Mouse (Mus musculus): Measurements from ENCODE around the gene Prickle4. TPM values are rescaled to one million over a fixed set of nuclear protein-coding genes. Genes with fewer than 3 reads are reported as not detected.

The Prickle4 gene
- polyA plus RNA-seq, 1 experiment from 2014 or later, result 0.68 TPM

DNA sequence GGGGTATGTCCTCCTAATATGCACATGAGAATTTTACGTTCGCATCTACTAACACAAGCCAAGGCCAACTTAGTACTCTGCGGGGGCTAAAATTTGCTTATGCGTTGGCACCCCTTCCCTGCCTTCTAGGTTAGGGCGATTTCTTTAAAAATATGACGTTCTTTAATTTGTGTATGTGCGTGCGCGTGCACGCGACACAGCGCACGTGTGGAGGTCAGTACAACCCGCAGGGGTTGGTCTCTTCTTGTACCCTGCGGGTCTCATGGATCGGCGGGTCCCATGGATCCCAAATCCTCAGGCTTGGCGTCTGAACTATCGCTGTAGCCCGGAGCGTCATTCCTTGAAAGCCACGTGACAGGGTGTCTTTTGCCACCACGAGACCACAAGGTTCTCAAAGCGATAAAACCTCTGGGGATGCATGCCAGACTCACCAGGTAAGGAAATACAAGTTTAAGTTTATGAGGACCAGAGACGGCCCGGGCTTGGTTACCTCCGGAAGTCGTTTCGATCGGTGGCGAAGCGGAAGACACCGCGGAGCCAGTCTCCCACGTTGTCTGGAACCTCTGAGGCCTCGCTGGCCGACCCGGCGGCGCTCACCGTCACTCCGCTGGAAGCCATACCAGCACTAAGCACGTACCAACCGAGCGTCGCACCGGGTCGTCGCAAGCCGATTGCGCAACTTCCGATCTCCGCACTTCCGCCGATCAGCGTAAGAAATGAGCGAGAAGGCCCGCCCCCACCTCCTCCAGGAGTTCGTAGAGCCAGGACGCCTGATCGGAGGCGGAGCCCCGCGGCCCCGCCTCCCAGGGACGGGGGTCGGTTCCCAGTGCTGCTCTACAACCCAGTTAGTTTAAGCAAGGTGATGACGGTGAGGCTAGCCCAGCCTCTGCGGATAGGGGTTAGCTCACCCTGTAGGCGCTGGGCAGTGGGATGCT is 6.9 kb downstream of the Prickle4 start:
- Histone ChIP-seq H3K9ac (replicated peaks; ENCODE audit: low read depth, low read length) (peak overlapping the region; percentile 78), H3K9me3 (ENCODE audit: control insufficient read depth, low read length) (no peaks in the 10 kb centered on the region), H3K27ac (ENCODE audit: low read depth, low read length) (peak overlapping the region; percentile 87), H3K4me3 (ENCODE audit: low read depth, low read length) (peak overlapping the region; percentile 70), H3K4me2 (ENCODE audit: low read depth, low read length) (peak overlapping the region; percentile 90), H3K36me3 (ENCODE audit: control insufficient read depth, insufficient read depth, low read length) (peaks cover 3% of the 10 kb centered on the region; the same call in 1 of the 2 replicates), H3K4me1 (ENCODE audit: control insufficient read depth, insufficient read depth, low read length) (peaks cover 8% of the 10 kb centered on the region), H3K27me3 (ENCODE audit: control insufficient read depth, insufficient read depth, low read length) (no peaks in the 10 kb centered on the region)
- peak; percentile 91 for ATAC-seq (ENCODE audit: low read depth)
- WGBS, result 1% methylated on average over 70 of the region's 70 CpGs

DNA sequence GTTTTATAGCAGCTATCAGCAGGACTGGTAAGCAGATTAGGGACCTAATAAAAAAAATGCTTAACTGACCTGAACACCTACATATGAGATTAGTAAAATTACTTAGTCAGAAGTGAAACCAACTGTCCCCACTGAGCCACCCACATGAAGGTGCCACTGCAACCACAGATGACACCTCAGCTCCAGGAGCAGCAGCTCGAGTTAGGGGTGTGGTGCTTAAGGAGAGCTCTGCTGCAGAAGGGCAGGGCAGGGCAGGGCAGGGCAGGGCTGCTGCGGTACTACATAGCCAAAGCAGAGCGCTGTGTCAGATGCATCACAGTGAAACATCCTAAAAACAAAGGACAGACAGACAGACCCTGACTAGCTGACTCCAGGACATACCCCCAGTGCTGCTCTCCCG is 11.7 kb downstream of the Prickle4 start:
- H3K4me2 ChIP-seq (ENCODE audit: low read depth, low read length), result no peak overlapping the region
- WGBS, result 86% methylated on average over 4 of the region's 4 CpGs
- H3K9me3 ChIP-seq (ENCODE audit: control insufficient read depth, low read length), result no peaks in the 10 kb centered on the region
- H3K4me1 ChIP-seq (ENCODE audit: control insufficient read depth, insufficient read depth, low read length), result peaks cover 8% of the 10 kb centered on the region
- no peak overlapping the region for H3K4me3 ChIP-seq (ENCODE audit: low read depth, low read length)
- no peaks in the 10 kb centered on the region for H3K27me3 ChIP-seq (ENCODE audit: control insufficient read depth, insufficient read depth, low read length)
- ATAC-seq (ENCODE audit: low read depth), result no peak
- H3K9ac ChIP-seq (replicated peaks; ENCODE audit: low read depth, low read length), result no peak overlapping the region
- no peak overlapping the region for H3K27ac ChIP-seq (ENCODE audit: low read depth, low read length)
- peaks cover 27% of the 10 kb centered on the region for H3K36me3 ChIP-seq (ENCODE audit: control insufficient read depth, insufficient read depth, low read length)

GRCm38 (mm10) chr17:47678702-47679101 is 15.8 kb downstream of the Prickle4 start:
- Histone ChIP-seq H3K36me3 (ENCODE audit: control insufficient read depth, insufficient read depth, low read length) (peaks cover 27% of the 10 kb centered on the region), H3K27ac (ENCODE audit: low read depth, low read length) (no peak overlapping the region), H3K9me3 (ENCODE audit: control insufficient read depth, low read length) (no peaks in the 10 kb centered on the region), H3K4me3 (ENCODE audit: low read depth, low read length) (no peak overlapping the region), H3K4me1 (ENCODE audit: control insufficient read depth, insufficient read depth, low read length) (no peaks in the 10 kb centered on the region), H3K27me3 (ENCODE audit: control insufficient read depth, insufficient read depth, low read length) (no peaks in the 10 kb centered on the region), H3K9ac (replicated peaks; ENCODE audit: low read depth, low read length) (no peak overlapping the region), H3K4me2 (ENCODE audit: low read depth, low read length) (no peak overlapping the region)
- no peak for ATAC-seq (ENCODE audit: low read depth)
- WGBS, result 87% methylated on average over 5 of the region's 5 CpGs

- Histone ChIP-seq H3K27me3 (ENCODE audit: control insufficient read depth, insufficient read depth, low read length) (no peaks in the 10 kb centered on the region), H3K4me3 (ENCODE audit: low read depth, low read length) (no peak overlapping the region), H3K36me3 (ENCODE audit: control insufficient read depth, insufficient read depth, low read length) (peaks cover 27% of the 10 kb centered on the region), H3K9me3 (ENCODE audit: control insufficient read depth, low read length) (no peaks in the 10 kb centered on the region), H3K9ac (replicated peaks; ENCODE audit: low read depth, low read length) (no peak overlapping the region), H3K4me2 (ENCODE audit: low read depth, low read length) (no peak overlapping the region), H3K4me1 (ENCODE audit: control insufficient read depth, insufficient read depth, low read length) (no peaks in the 10 kb centered on the region; the same call in 1 of the 2 replicates), H3K27ac (ENCODE audit: low read depth, low read length) (no peak overlapping the region)
- no peak for ATAC-seq (ENCODE audit: low read depth)
- WGBS, result 90% methylated on average over 5 of the region's 5 CpGs
Observed at GRCm38 (mm10) chr17:47678238-47678637, 16.3 kb downstream of the Prickle4 start.

- no peak overlapping the region for H3K9ac ChIP-seq (replicated peaks; ENCODE audit: low read depth, low read length)
- WGBS, result 19% methylated on average over 9 of the region's 9 CpGs
- H3K4me3 ChIP-seq (ENCODE audit: low read depth, low read length), result no peak overlapping the region
- H3K27ac ChIP-seq (ENCODE audit: low read depth, low read length), result no peak overlapping the region
- H3K9me3 ChIP-seq (ENCODE audit: control insufficient read depth, low read length), result no peaks in the 10 kb centered on the region
- no peaks in the 10 kb centered on the region for H3K27me3 ChIP-seq (ENCODE audit: control insufficient read depth, insufficient read depth, low read length)
- peaks cover 13% of the 10 kb centered on the region for H3K4me1 ChIP-seq (ENCODE audit: control insufficient read depth, insufficient read depth, low read length)
- H3K4me2 ChIP-seq (ENCODE audit: low read depth, low read length), result no peak overlapping the region
- 0 out of 2 replicates have a peak, but pooled peaks have one; percentile 22 for ATAC-seq (ENCODE audit: low read depth)
- peaks cover 20% of the 10 kb centered on the region for H3K36me3 ChIP-seq (ENCODE audit: control insufficient read depth, insufficient read depth, low read length)
Observed at GRCm38 (mm10) chr17:47676581-47676980, 18.0 kb downstream of the Prickle4 start.

GRCm38 (mm10) chr17:47672311-47673111 is 22.0 kb downstream of the Prickle4 start:
- peak overlapping the region; percentile 44 for H3K9ac ChIP-seq (replicated peaks; ENCODE audit: low read depth, low read length)
- H3K27ac ChIP-seq (ENCODE audit: low read depth, low read length), result 0 out of 2 replicates have a peak overlapping the region, but pooled peaks have one; percentile 34
- ATAC-seq (ENCODE audit: low read depth), result peak; percentile 74
- H3K4me2 ChIP-seq (ENCODE audit: low read depth, low read length), result peak overlapping the region; percentile 71
- peaks cover 13% of the 10 kb centered on the region for H3K4me1 ChIP-seq (ENCODE audit: control insufficient read depth, insufficient read depth, low read length)
- H3K27me3 ChIP-seq (ENCODE audit: control insufficient read depth, insufficient read depth, low read length), result no peaks in the 10 kb centered on the region
- H3K4me3 ChIP-seq (ENCODE audit: low read depth, low read length), result peak overlapping the region; percentile 28
- H3K36me3 ChIP-seq (ENCODE audit: control insufficient read depth, insufficient read depth, low read length), result peaks cover 2% of the 10 kb centered on the region; the same call in 1 of the 2 replicates
- WGBS, result 5% methylated on average over 47 of the region's 68 CpGs
- no peaks in the 10 kb centered on the region for H3K9me3 ChIP-seq (ENCODE audit: control insufficient read depth, low read length)

DNA sequence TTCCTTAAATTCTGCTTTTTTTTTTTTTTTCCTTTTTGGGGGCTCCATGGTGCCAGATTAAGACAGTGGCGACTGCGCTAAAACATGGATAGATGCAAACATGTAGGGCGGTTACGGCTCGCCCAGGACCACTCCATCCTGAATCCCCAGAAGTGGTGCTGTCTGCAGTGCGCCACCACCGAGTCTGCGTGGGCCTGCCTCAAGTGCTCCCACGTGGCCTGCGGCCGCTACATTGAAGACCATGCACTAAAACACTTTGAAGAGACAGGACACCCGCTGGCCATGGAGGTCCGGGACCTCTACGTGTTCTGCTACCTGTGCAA is 22.6 kb downstream of the Prickle4 start:
- H3K4me1 ChIP-seq (ENCODE audit: control insufficient read depth, insufficient read depth, low read length), result peaks cover 13% of the 10 kb centered on the region
- peak overlapping the region; percentile 44 for H3K9ac ChIP-seq (replicated peaks; ENCODE audit: low read depth, low read length)
- H3K9me3 ChIP-seq (ENCODE audit: control insufficient read depth, low read length), result no peaks in the 10 kb centered on the region
- no peaks in the 10 kb centered on the region for H3K27me3 ChIP-seq (ENCODE audit: control insufficient read depth, insufficient read depth, low read length)
- H3K4me3 ChIP-seq (ENCODE audit: low read depth, low read length), result peak overlapping the region; percentile 28
- 0 out of 2 replicates have a peak overlapping the region, but pooled peaks have one; percentile 34 for H3K27ac ChIP-seq (ENCODE audit: low read depth, low read length)
- H3K4me2 ChIP-seq (ENCODE audit: low read depth, low read length), result peak overlapping the region; percentile 71
- peak; percentile 57; the same call in 1 of the 2 replicates for ATAC-seq (ENCODE audit: low read depth)
- WGBS, result 8% methylated on average over 14 of the region's 14 CpGs
- H3K36me3 ChIP-seq (ENCODE audit: control insufficient read depth, insufficient read depth, low read length), result peaks cover 2% of the 10 kb centered on the region

DNA sequence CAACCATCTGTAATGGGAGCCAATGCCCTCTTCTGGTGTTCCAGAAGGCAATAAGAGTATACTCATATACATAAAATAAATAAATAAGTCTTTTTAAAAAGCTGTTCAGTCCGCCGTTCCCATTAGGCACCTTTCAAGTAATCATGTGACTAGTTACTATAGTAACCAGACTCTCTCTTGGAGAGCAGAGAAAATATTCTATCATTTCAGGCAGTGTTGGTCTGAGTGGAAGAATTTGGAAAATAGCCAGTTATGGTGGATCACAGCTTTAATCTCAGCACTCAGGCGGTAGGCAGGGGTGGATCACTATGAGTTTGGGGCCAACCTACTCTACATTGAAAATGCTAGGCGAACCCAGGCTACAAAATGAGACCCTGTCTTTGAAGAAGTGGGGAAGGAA is 25.4 kb downstream of the Prickle4 start:
- Histone ChIP-seq H3K4me2 (ENCODE audit: low read depth, low read length) (no peak overlapping the region), H3K27me3 (ENCODE audit: control insufficient read depth, insufficient read depth, low read length) (no peaks in the 10 kb centered on the region), H3K36me3 (ENCODE audit: control insufficient read depth, insufficient read depth, low read length) (no peaks in the 10 kb centered on the region; the same call in 1 of the 2 replicates), H3K27ac (ENCODE audit: low read depth, low read length) (no peak overlapping the region), H3K9ac (replicated peaks; ENCODE audit: low read depth, low read length) (no peak overlapping the region), H3K9me3 (ENCODE audit: control insufficient read depth, low read length) (no peaks in the 10 kb centered on the region), H3K4me3 (ENCODE audit: low read depth, low read length) (no peak overlapping the region), H3K4me1 (ENCODE audit: control insufficient read depth, insufficient read depth, low read length) (peaks cover 13% of the 10 kb centered on the region)
- WGBS, result 51% methylated on average over 4 of the region's 4 CpGs
- no peak for ATAC-seq (ENCODE audit: low read depth)

Measured in neural tube, embryonic 14.5 days (tissue).